Mouse (Mus musculus): ENCODE results near the gene Gm14781. TPM values are rescaled to one million over a fixed set of nuclear protein-coding genes. Genes with fewer than 3 reads are reported as not detected.
"Not testable (repeated sequence)": the region's sequence is repeated elsewhere in the genome, so short reads cannot be mapped to it uniquely, and the experiment has no call there.

Gene Gm14781
- not detected in 2 replicates for polyA plus RNA-seq (2011; ENCODE audit: insufficient read length, low read depth, missing spikeins)

- not testable (repeated sequence) for H3K27ac ChIP-seq (ENCODE audit: insufficient read depth, low read length); H3K4me1 ChIP-seq (ENCODE audit: control insufficient read depth, insufficient read depth, low read length); H3K4me3 ChIP-seq (ENCODE audit: insufficient read depth, low read length)
Measured at GRCm38 (mm10) chrX:91631894-91632293, at the start of gene Gm14781. Gm14781 (plus strand) TSS chrX:91632194.

- not testable (repeated sequence) for H3K27ac ChIP-seq (ENCODE audit: insufficient read depth, low read length); H3K4me3 ChIP-seq (ENCODE audit: insufficient read depth, low read length); H3K4me1 ChIP-seq (ENCODE audit: control insufficient read depth, insufficient read depth, low read length)
Measured at GRCm38 (mm10) chrX:91654964-91655575, 23.1 kb downstream of the Gm14781 start.

Other genes with a start within 250 kb of the Gm14781 start
- not detected in 2 replicates for gene Gm5072, start 239.7 kb upstream of the Gm14781 start, polyA plus RNA-seq (2011; ENCODE audit: insufficient read length, low read depth, missing spikeins)
- gene Gm8914, start 152.1 kb upstream of the Gm14781 start, polyA plus RNA-seq (2011; ENCODE audit: insufficient read length, low read depth, missing spikeins), result not detected in 2 replicates
- not detected in 2 replicates for gene 1700084M14Rik, start 56.3 kb upstream of the Gm14781 start, polyA plus RNA-seq (2011; ENCODE audit: insufficient read length, low read depth, missing spikeins)
- not detected in 2 replicates for gene Mageb5, start 150.8 kb downstream of the Gm14781 start, polyA plus RNA-seq (2011; ENCODE audit: insufficient read length, low read depth, missing spikeins)